Mouse (Mus musculus): ENCODE results near the gene Arhgap6. TPM values are rescaled to one million over a fixed set of nuclear protein-coding genes. Genes with fewer than 3 reads are reported as not detected.

The Arhgap6 gene
- polyA plus RNA-seq, 1 experiment from 2014 or later = 1.2 TPM

GRCm38 (mm10) chrX:168832343-168832742 lies 37.4 kb downstream of the Arhgap6 start:
- DNase-seq (ENCODE audit: low spot score) = no peak
- H3K4me3 ChIP-seq (ENCODE audit: low read depth, low read length) = no peak overlapping the region
- H3K4me1 ChIP-seq (ENCODE audit: control insufficient read depth, insufficient read depth, low read length) = no peaks in the 10 kb centered on the region
- H3K27ac ChIP-seq (replicated peaks; ENCODE audit: low read depth, low read length) = no peak overlapping the region
- H3K9me3 ChIP-seq (replicated peaks; ENCODE audit: control insufficient read depth, low read length) = no peaks in the 10 kb centered on the region
- no peak overlapping the region for H3K4me2 ChIP-seq (ENCODE audit: low read depth, low read length)
- H3K9ac ChIP-seq (replicated peaks; ENCODE audit: low read length) = no peak overlapping the region
- H3K36me3 ChIP-seq (replicated peaks; ENCODE audit: control insufficient read depth, insufficient read depth, low read depth, low read length) = no peaks in the 10 kb centered on the region
- WGBS = 87% methylated on average over 5 of the region's 5 CpGs
- H3K27me3 ChIP-seq (ENCODE audit: control insufficient read depth, insufficient read depth, low read length) = no peaks in the 10 kb centered on the region
- ATAC-seq (replicated peaks; ENCODE audit: insufficient number of reproducible peaks, low FRiP score, low TSS enrichment, low read depth) = no peak

GRCm38 (mm10) chrX:168848062-168848461 lies 53.2 kb downstream of the Arhgap6 start:
- Histone ChIP-seq H3K9ac (replicated peaks; ENCODE audit: low read length) (no peak overlapping the region), H3K36me3 (replicated peaks; ENCODE audit: control insufficient read depth, insufficient read depth, low read depth, low read length) (no peaks in the 10 kb centered on the region), H3K4me3 (ENCODE audit: low read depth, low read length) (no peak overlapping the region), H3K27me3 (ENCODE audit: control insufficient read depth, insufficient read depth, low read length) (no peaks in the 10 kb centered on the region), H3K4me1 (ENCODE audit: control insufficient read depth, insufficient read depth, low read length) (no peaks in the 10 kb centered on the region), H3K9me3 (replicated peaks; ENCODE audit: control insufficient read depth, low read length) (no peaks in the 10 kb centered on the region), H3K27ac (replicated peaks; ENCODE audit: low read depth, low read length) (no peak overlapping the region), H3K4me2 (ENCODE audit: low read depth, low read length) (no peak overlapping the region)
- DNase-seq (ENCODE audit: low spot score) (no peak), ATAC-seq (replicated peaks; ENCODE audit: insufficient number of reproducible peaks, low FRiP score, low TSS enrichment, low read depth) (no peak)

GRCm38 (mm10) chrX:168874688-168875087 lies 79.8 kb downstream of the Arhgap6 start:
- H3K9me3 ChIP-seq (replicated peaks; ENCODE audit: control insufficient read depth, low read length) = no peaks in the 10 kb centered on the region
- DNase-seq (ENCODE audit: low spot score) = no peak
- H3K4me3 ChIP-seq (ENCODE audit: low read depth, low read length) = no peak overlapping the region
- no peaks in the 10 kb centered on the region for H3K36me3 ChIP-seq (replicated peaks; ENCODE audit: control insufficient read depth, insufficient read depth, low read depth, low read length)
- H3K27me3 ChIP-seq (ENCODE audit: control insufficient read depth, insufficient read depth, low read length) = no peaks in the 10 kb centered on the region
- WGBS = 50% methylated on average over 1 of the region's 1 CpGs
- H3K4me1 ChIP-seq (ENCODE audit: control insufficient read depth, insufficient read depth, low read length) = no peaks in the 10 kb centered on the region
- no peak overlapping the region for H3K9ac ChIP-seq (replicated peaks; ENCODE audit: low read length)
- H3K4me2 ChIP-seq (ENCODE audit: low read depth, low read length) = no peak overlapping the region
- no peak overlapping the region for H3K27ac ChIP-seq (replicated peaks; ENCODE audit: low read depth, low read length)
- ATAC-seq (replicated peaks; ENCODE audit: insufficient number of reproducible peaks, low FRiP score, low TSS enrichment, low read depth) = no peak

- H3K36me3 ChIP-seq (replicated peaks; ENCODE audit: control insufficient read depth, insufficient read depth, low read depth, low read length) = no peaks in the 10 kb centered on the region
- no peak overlapping the region for H3K9ac ChIP-seq (replicated peaks; ENCODE audit: low read length)
- H3K27ac ChIP-seq (replicated peaks; ENCODE audit: low read depth, low read length) = no peak overlapping the region
- no peaks in the 10 kb centered on the region for H3K27me3 ChIP-seq (ENCODE audit: control insufficient read depth, insufficient read depth, low read length)
- H3K4me1 ChIP-seq (ENCODE audit: control insufficient read depth, insufficient read depth, low read length) = no peaks in the 10 kb centered on the region
- DNase-seq (ENCODE audit: low spot score) (no peak), ATAC-seq (replicated peaks; ENCODE audit: insufficient number of reproducible peaks, low FRiP score, low TSS enrichment, low read depth) (no peak)
- H3K9me3 ChIP-seq (replicated peaks; ENCODE audit: control insufficient read depth, low read length) = no peaks in the 10 kb centered on the region
- WGBS = 81% methylated on average over 2 of the region's 2 CpGs
- H3K4me3 ChIP-seq (ENCODE audit: low read depth, low read length) = no peak overlapping the region
- no peak overlapping the region for H3K4me2 ChIP-seq (ENCODE audit: low read depth, low read length)
Observed at GRCm38 (mm10) chrX:168903557-168903956, 108.7 kb downstream of the Arhgap6 start.

DNA sequence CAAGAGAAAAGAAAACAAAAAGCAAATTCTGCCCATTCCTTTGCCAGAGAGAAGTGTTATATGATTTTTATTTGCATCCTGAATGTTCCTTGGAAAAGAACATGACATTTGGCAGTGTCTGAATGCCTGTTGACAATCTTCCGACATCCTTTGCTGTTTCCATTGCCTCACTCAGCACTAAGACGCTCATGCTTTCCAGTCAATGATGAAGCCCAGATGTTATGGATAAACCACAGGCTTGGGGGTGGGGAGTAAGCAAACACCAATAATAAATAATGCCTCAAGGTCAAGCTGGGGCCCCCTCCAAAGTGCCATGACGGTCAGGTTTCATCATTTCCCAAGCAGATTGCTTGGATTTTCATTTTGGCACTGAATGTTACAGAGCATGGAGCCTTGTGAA lies 109.2 kb downstream of the Arhgap6 start:
- ATAC-seq (replicated peaks; ENCODE audit: insufficient number of reproducible peaks, low FRiP score, low TSS enrichment, low read depth) (no peak), DNase-seq (ENCODE audit: low spot score) (peak; percentile 1)
- 56% methylated on average over 3 of the region's 3 CpGs for WGBS
- no peak overlapping the region for H3K4me3 ChIP-seq (ENCODE audit: low read depth, low read length)
- H3K27me3 ChIP-seq (ENCODE audit: control insufficient read depth, insufficient read depth, low read length) = no peaks in the 10 kb centered on the region
- H3K4me1 ChIP-seq (ENCODE audit: control insufficient read depth, insufficient read depth, low read length) = no peaks in the 10 kb centered on the region
- no peaks in the 10 kb centered on the region for H3K9me3 ChIP-seq (replicated peaks; ENCODE audit: control insufficient read depth, low read length)
- no peak overlapping the region for H3K4me2 ChIP-seq (ENCODE audit: low read depth, low read length)
- H3K36me3 ChIP-seq (replicated peaks; ENCODE audit: control insufficient read depth, insufficient read depth, low read depth, low read length) = no peaks in the 10 kb centered on the region
- no peak overlapping the region for H3K27ac ChIP-seq (replicated peaks; ENCODE audit: low read depth, low read length)
- no peak overlapping the region for H3K9ac ChIP-seq (replicated peaks; ENCODE audit: low read length)

- Histone ChIP-seq H3K9ac (replicated peaks; ENCODE audit: low read length) (no peak overlapping the region), H3K4me2 (ENCODE audit: low read depth, low read length) (no peak overlapping the region), H3K9me3 (replicated peaks; ENCODE audit: control insufficient read depth, low read length) (no peaks in the 10 kb centered on the region), H3K27me3 (ENCODE audit: control insufficient read depth, insufficient read depth, low read length) (no peaks in the 10 kb centered on the region), H3K36me3 (replicated peaks; ENCODE audit: control insufficient read depth, insufficient read depth, low read depth, low read length) (no peaks in the 10 kb centered on the region), H3K4me3 (ENCODE audit: low read depth, low read length) (no peak overlapping the region), H3K4me1 (ENCODE audit: control insufficient read depth, insufficient read depth, low read length) (no peaks in the 10 kb centered on the region), H3K27ac (replicated peaks; ENCODE audit: low read depth, low read length) (no peak overlapping the region)
- 54% methylated on average over 2 of the region's 2 CpGs for WGBS
- ATAC-seq (replicated peaks; ENCODE audit: insufficient number of reproducible peaks, low FRiP score, low TSS enrichment, low read depth) = no peak
- DNase-seq (ENCODE audit: low spot score) = no peak
Observed at GRCm38 (mm10) chrX:168907586-168907985, 112.7 kb downstream of the Arhgap6 start.

GRCm38 (mm10) chrX:168913519-168913918 lies 118.6 kb downstream of the Arhgap6 start:
- H3K36me3 ChIP-seq (replicated peaks; ENCODE audit: control insufficient read depth, insufficient read depth, low read depth, low read length) = no peaks in the 10 kb centered on the region
- no peaks in the 10 kb centered on the region for H3K4me1 ChIP-seq (ENCODE audit: control insufficient read depth, insufficient read depth, low read length)
- H3K4me2 ChIP-seq (ENCODE audit: low read depth, low read length) = no peak overlapping the region
- H3K27me3 ChIP-seq (ENCODE audit: control insufficient read depth, insufficient read depth, low read length) = no peaks in the 10 kb centered on the region
- no peak for ATAC-seq (replicated peaks; ENCODE audit: insufficient number of reproducible peaks, low FRiP score, low TSS enrichment, low read depth)
- no peak overlapping the region for H3K27ac ChIP-seq (replicated peaks; ENCODE audit: low read depth, low read length)
- no peak overlapping the region for H3K4me3 ChIP-seq (ENCODE audit: low read depth, low read length)
- no peak for DNase-seq (ENCODE audit: low spot score)
- no peaks in the 10 kb centered on the region for H3K9me3 ChIP-seq (replicated peaks; ENCODE audit: control insufficient read depth, low read length)
- no peak overlapping the region for H3K9ac ChIP-seq (replicated peaks; ENCODE audit: low read length)

GRCm38 (mm10) chrX:168920942-168921341 lies 126.0 kb downstream of the Arhgap6 start:
- no peaks in the 10 kb centered on the region for H3K4me1 ChIP-seq (ENCODE audit: control insufficient read depth, insufficient read depth, low read length)
- ATAC-seq (replicated peaks; ENCODE audit: insufficient number of reproducible peaks, low FRiP score, low TSS enrichment, low read depth) (no peak), DNase-seq (ENCODE audit: low spot score) (no peak)
- no peaks in the 10 kb centered on the region for H3K9me3 ChIP-seq (replicated peaks; ENCODE audit: control insufficient read depth, low read length)
- H3K27ac ChIP-seq (replicated peaks; ENCODE audit: low read depth, low read length) = no peak overlapping the region
- H3K4me3 ChIP-seq (ENCODE audit: low read depth, low read length) = no peak overlapping the region
- 73% methylated on average over 2 of the region's 2 CpGs for WGBS
- no peak overlapping the region for H3K4me2 ChIP-seq (ENCODE audit: low read depth, low read length)
- no peak overlapping the region for H3K9ac ChIP-seq (replicated peaks; ENCODE audit: low read length)
- H3K36me3 ChIP-seq (replicated peaks; ENCODE audit: control insufficient read depth, insufficient read depth, low read depth, low read length) = no peaks in the 10 kb centered on the region
- H3K27me3 ChIP-seq (ENCODE audit: control insufficient read depth, insufficient read depth, low read length) = no peaks in the 10 kb centered on the region

Measured in embryonic facial prominence, embryonic 11.5 days (tissue).